Mouse (Mus musculus): ENCODE measurements around the gene Chrnb1. TPM values are rescaled to one million over a fixed set of nuclear protein-coding genes. Genes with fewer than 3 reads are reported as not detected.

The Chrnb1 gene
- polyA plus RNA-seq (2015; fragmentation: Nextera tagmentation; extraction: Ambion mirVana), result 18.6 and 20.7 TPM in 2 replicates

DNA sequence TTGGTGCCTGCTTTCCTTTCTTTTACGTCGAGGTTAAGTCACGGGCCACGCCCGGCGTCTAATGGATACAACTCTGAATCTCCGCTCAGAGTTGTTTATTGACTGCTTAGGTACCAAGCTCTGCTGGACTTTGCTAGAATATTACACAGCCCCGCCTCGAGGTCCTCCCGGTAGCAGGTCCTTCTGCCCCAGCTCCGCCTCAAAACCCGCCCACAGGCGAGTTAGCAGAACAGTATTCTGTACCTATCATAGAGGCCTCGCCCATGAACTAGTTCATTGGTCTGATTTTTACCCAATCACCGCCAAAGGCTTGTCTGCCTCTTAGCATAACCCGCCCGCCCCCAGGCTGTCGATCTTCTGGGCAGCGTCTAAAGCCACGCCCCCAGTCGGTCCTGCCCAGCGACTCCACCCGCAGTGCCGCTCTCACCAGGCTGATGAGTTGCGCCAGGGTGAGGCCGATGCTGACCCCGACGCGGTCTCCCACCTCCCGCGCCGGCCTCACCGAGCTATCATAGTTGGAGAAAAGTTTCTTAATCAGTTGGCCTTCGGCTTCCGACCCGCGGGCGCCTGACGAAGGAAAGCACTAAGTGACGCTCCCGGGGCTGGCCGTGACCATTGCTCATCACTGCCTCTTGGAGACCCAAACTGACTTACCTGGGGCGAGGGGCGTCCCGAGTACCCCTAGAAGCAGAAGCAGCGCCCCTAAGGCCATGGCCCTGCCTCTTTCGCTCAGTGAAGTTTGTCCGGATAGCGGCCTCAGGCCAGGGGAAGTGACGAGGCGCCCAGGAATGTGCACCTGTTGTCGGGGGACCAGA, at the start of gene Chrnb1:
Gene Chrnb1 (minus strand): TSS at position 776 of the 815 bp plus-strand sequence.
- H3K27ac ChIP-seq (ENCODE audit: low read length), result peak within 1 kb of the TSS; percentile 51; the same call in 1 of the 2 replicates
- ATAC-seq (ENCODE audit: low read depth), result peak; percentile 97

DNA sequence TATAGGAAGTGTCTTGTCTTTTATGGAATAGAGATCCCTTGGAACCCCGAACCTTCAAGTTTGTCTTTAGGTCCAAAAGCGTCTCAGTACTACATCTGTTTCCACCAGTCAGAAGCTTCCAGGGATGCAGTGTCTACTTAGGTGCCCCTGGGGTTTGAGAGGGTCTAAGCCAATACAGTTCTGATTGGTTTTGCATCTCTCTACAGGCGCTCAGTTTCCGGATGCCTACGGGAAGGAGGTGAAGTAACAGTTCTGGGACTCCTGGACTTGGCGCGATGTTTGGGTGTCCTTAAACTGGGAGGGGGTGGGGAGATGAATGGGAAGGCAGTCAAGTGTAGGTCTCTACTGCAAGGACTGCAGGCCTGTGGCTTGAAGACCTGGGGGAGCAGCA, 43.0 kb upstream of the Chrnb1 start:
- H3K9me3 ChIP-seq (ENCODE audit: control insufficient read depth, low read length), result no peaks in the 10 kb centered on the region
- H3K27ac ChIP-seq (ENCODE audit: low read length), result peak overlapping the region; percentile 75
- peak overlapping the region; percentile 62 for H3K4me3 ChIP-seq (ENCODE audit: low read length)
- H3K4me2 ChIP-seq (ENCODE audit: low read depth, low read length), result peak overlapping the region; percentile 98
- H3K4me1 ChIP-seq (replicated peaks; ENCODE audit: control insufficient read depth, insufficient read depth, low read length), result peaks cover 37% of the 10 kb centered on the region
- 1% methylated on average over 7 of the region's 7 CpGs for WGBS
- no peaks in the 10 kb centered on the region for H3K36me3 ChIP-seq (ENCODE audit: control insufficient read depth, insufficient read depth, low read length)
- peaks cover 11% of the 10 kb centered on the region for H3K27me3 ChIP-seq (ENCODE audit: control insufficient read depth, insufficient read depth, low read depth, low read length)
- no peak for ATAC-seq (ENCODE audit: low read depth)
- peak overlapping the region; percentile 74 for H3K9ac ChIP-seq (ENCODE audit: low read length)

More for the DNA sequence above, at the start of gene Chrnb1:
- Histone ChIP-seq H3K36me3 (ENCODE audit: control insufficient read depth, insufficient read depth, low read length) (no peaks in the 10 kb centered on the region), H3K9ac (ENCODE audit: low read length) (peak within 1 kb of the TSS; percentile 67), H3K4me2 (ENCODE audit: low read depth, low read length) (peak within 1 kb of the TSS; percentile 97), H3K27me3 (ENCODE audit: control insufficient read depth, insufficient read depth, low read depth, low read length) (peaks cover 2% of the 10 kb centered on the region; the same call in 1 of the 2 replicates), H3K4me1 (replicated peaks; ENCODE audit: control insufficient read depth, insufficient read depth, low read length) (peaks cover 14% of the 10 kb centered on the region), H3K9me3 (ENCODE audit: control insufficient read depth, low read length) (no peaks in the 10 kb centered on the region), H3K4me3 (ENCODE audit: low read length) (peak within 1 kb of the TSS; percentile 62)
- 2% methylated on average over 52 of the region's 52 CpGs for WGBS

DNA sequence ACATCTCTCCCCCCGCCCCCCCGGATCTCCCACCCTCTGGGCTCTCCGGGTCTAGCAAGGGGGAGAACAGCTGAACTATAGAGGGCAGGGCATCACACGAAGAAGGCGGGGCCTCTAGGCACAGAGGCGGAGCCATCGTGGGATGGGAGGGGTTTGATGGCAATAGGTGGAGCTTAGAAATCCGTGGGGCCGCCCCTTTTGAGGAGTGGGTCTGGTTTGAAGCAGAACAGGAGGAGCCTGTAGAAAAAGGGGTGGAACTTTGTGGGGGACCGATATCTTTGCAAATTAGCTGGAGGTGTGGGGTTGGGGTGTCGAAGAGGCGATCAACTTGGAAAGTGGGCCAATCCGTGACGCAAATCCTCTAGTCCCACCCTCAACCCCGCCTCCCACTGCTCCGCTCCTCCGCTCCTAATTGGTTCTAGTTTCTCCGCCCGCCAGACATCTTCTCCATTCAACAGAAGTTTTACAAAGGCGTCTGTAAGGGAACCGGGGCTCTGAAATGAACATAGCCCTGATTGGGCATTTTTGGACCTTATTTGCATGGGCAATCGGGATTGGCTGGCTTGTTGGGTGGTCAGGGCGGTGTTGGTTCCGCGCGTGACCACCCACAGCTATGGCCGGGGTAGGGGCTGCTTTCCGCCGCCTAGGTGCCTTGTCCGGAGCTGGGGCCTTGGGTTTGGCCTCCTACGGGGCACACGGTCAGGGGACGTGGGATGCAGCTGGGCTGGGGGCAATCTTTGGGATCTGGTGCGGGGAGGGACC, 42.4 kb upstream of the Chrnb1 start, which contains the start of gene Tmem256:
Gene Tmem256 (plus strand): TSS at position 563 of the 762 bp plus-strand sequence.
- no peaks in the 10 kb centered on the region for H3K9me3 ChIP-seq (ENCODE audit: control insufficient read depth, low read length)
- peak within 1 kb of the TSS; percentile 81 for H3K9ac ChIP-seq (ENCODE audit: low read length)
- peaks cover 2% of the 10 kb centered on the region; the same call in 1 of the 2 replicates for H3K36me3 ChIP-seq (ENCODE audit: control insufficient read depth, insufficient read depth, low read length)
- H3K27me3 ChIP-seq (ENCODE audit: control insufficient read depth, insufficient read depth, low read depth, low read length), result peaks cover 15% of the 10 kb centered on the region
- peak within 1 kb of the TSS; percentile 75 for H3K27ac ChIP-seq (ENCODE audit: low read length)
- H3K4me3 ChIP-seq (ENCODE audit: low read length), result peak within 1 kb of the TSS; percentile 62
- H3K4me1 ChIP-seq (replicated peaks; ENCODE audit: control insufficient read depth, insufficient read depth, low read length), result peaks cover 40% of the 10 kb centered on the region
- peak; percentile 93 for ATAC-seq (ENCODE audit: low read depth)
- peak within 1 kb of the TSS; percentile 98 for H3K4me2 ChIP-seq (ENCODE audit: low read depth, low read length)
- under 1% methylated on average over 34 of the region's 34 CpGs for WGBS

DNA sequence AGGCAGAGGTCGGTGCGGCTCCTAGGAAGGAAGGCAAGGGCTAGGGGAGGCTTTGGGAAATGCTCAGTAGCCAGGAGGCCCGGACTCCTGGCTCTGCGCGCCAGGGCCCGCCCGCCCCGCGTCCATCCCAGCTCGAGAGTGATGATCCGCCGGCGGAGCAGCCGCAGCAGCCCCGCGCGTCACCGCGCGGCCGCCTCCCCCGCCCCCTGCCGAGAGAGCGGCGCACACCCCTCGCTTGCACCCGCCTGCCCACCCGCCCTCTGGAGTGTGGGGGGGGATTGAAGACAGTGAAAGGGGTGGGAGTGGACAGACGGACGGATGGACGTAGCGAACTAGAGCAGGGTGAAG, 41.8 kb upstream of the Chrnb1 start, which contains the start of gene Nlgn2:
Gene Nlgn2 (minus strand): TSS at position 181 of the 348 bp plus-strand sequence.
- Histone ChIP-seq H3K27me3 (ENCODE audit: control insufficient read depth, insufficient read depth, low read depth, low read length) (peaks cover 15% of the 10 kb centered on the region), H3K9ac (ENCODE audit: low read length) (peak within 1 kb of the TSS; percentile 81), H3K4me3 (ENCODE audit: low read length) (peak within 1 kb of the TSS; percentile 62), H3K36me3 (ENCODE audit: control insufficient read depth, insufficient read depth, low read length) (peaks cover 2% of the 10 kb centered on the region; the same call in 1 of the 2 replicates), H3K4me1 (replicated peaks; ENCODE audit: control insufficient read depth, insufficient read depth, low read length) (peaks cover 40% of the 10 kb centered on the region), H3K9me3 (ENCODE audit: control insufficient read depth, low read length) (no peaks in the 10 kb centered on the region), H3K27ac (ENCODE audit: low read length) (peak within 1 kb of the TSS; percentile 75), H3K4me2 (ENCODE audit: low read depth, low read length) (peak within 1 kb of the TSS; percentile 98)
- WGBS, result 1% methylated on average over 16 of the region's 32 CpGs
- peak; percentile 75 for ATAC-seq (ENCODE audit: low read depth)

DNA sequence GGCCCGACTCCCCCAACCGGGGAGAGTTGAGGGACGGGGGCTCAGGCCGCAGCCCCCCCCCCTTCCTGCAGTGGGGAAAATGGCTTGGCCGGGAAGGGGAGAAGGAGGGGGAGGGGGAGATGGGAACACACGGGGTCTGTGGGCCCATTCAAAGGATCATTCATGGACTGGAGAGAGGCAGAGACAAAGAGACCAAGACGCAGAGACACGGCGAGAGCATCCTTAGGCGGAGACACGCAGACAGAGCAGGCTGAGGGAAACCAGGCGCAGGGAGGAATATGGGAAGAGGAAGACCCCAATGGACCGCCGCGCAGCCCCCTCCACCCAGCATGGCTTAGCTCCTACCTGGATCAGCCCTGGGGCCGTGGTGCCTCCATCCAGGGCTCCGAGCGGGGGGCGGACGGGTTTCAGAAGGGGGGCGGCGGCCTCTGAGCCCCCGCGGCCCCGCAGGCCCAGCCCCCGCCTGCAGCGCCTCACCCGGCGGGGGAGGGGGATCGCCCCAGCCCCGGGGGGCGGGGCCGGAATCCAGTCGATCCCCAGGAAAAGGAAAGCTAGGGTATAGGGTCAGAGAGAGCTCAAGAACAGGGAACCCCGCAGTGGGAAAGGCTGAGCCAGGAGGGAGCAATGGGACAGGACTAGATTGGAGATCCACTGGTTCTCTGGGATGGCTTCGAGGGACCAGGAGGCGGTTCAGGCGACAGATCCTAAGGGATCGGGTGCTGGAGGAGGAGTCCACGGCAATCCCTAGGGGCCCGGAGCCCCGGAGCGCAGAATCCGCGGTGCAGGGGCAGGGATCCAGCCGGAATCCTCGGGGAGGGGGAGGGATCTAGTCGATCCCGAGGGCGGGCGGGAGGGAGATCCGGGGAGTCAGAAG, 41.2 kb upstream of the Chrnb1 start:
- 0 out of 2 replicates have a peak, but pooled peaks have one; percentile 0 for ATAC-seq (ENCODE audit: low read depth)
- Histone ChIP-seq H3K27me3 (ENCODE audit: control insufficient read depth, insufficient read depth, low read depth, low read length) (peaks cover 15% of the 10 kb centered on the region), H3K9me3 (ENCODE audit: control insufficient read depth, low read length) (no peaks in the 10 kb centered on the region), H3K27ac (ENCODE audit: low read length) (peak overlapping the region; percentile 75), H3K4me2 (ENCODE audit: low read depth, low read length) (peak overlapping the region; percentile 98), H3K4me1 (replicated peaks; ENCODE audit: control insufficient read depth, insufficient read depth, low read length) (peaks cover 40% of the 10 kb centered on the region), H3K9ac (ENCODE audit: low read length) (peak overlapping the region; percentile 81), H3K36me3 (ENCODE audit: control insufficient read depth, insufficient read depth, low read length) (peaks cover 2% of the 10 kb centered on the region; the same call in 1 of the 2 replicates), H3K4me3 (ENCODE audit: low read length) (peak overlapping the region; percentile 62)
- WGBS, result 2% methylated on average over 44 of the region's 52 CpGs

DNA sequence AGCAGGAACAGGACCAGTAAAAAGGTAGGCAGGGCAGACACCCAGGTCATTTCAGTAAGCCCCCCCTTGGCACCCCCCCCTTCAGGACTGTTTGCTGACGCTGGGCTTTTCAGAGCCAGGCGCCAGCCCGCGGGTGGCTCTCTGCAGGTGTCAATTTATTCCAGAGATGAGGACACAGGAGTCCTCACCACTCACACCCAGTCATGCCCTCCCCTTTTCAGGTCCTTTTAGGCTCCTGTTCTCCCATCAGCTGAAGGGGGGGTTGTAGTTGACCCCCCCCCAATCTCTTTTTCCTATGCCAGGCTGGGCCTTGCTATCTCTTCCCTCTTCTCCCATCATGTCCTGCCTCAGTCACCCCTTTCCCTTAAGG, 40.2 kb upstream of the Chrnb1 start:
- WGBS, result 14% methylated on average over 4 of the region's 4 CpGs
- no peak overlapping the region for H3K27ac ChIP-seq (ENCODE audit: low read length)
- H3K36me3 ChIP-seq (ENCODE audit: control insufficient read depth, insufficient read depth, low read length), result peaks cover 2% of the 10 kb centered on the region; the same call in 1 of the 2 replicates
- ATAC-seq (ENCODE audit: low read depth), result no peak
- no peak overlapping the region; the same call in 1 of the 2 replicates for H3K9ac ChIP-seq (ENCODE audit: low read length)
- no peaks in the 10 kb centered on the region for H3K9me3 ChIP-seq (ENCODE audit: control insufficient read depth, low read length)
- H3K27me3 ChIP-seq (ENCODE audit: control insufficient read depth, insufficient read depth, low read depth, low read length), result peaks cover 15% of the 10 kb centered on the region
- H3K4me2 ChIP-seq (ENCODE audit: low read depth, low read length), result peak overlapping the region; percentile 98
- H3K4me3 ChIP-seq (ENCODE audit: low read length), result peak overlapping the region; percentile 62
- H3K4me1 ChIP-seq (replicated peaks; ENCODE audit: control insufficient read depth, insufficient read depth, low read length), result peaks cover 40% of the 10 kb centered on the region

DNA sequence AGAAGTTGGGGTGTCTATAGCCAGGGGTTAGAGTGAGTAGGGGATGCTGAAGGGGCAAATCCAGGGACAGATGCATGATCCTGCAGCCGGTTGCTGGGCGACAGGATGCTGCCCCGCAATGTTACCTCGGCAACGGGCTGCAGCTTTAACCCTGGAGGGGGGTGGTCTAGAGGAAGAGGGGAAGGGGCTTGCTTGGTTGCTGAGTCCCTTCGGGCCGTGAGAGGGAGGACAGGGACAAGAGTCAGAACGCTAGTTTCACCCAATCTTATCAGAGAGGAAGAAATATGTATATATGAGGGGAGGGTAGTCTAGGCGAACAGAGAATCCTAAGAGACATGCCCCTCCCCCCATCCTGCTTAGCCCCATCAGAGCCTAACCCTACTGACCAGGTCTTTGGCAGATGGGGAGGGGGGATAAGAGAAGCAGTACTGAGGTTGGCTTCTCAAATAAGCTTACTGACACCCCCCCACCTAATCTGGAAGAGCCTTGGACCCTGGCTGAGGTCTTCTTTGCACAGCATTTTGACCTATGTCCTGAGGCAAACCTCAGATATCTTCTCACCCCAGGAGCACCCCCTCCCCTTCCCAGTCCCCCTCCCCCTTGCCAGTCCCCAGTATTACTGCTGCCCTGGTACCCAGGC, 39.7 kb upstream of the Chrnb1 start:
- peak overlapping the region; percentile 98 for H3K4me2 ChIP-seq (ENCODE audit: low read depth, low read length)
- peaks cover 2% of the 10 kb centered on the region; the same call in 1 of the 2 replicates for H3K36me3 ChIP-seq (ENCODE audit: control insufficient read depth, insufficient read depth, low read length)
- peaks cover 15% of the 10 kb centered on the region for H3K27me3 ChIP-seq (ENCODE audit: control insufficient read depth, insufficient read depth, low read depth, low read length)
- H3K27ac ChIP-seq (ENCODE audit: low read length), result no peak overlapping the region
- no peaks in the 10 kb centered on the region for H3K9me3 ChIP-seq (ENCODE audit: control insufficient read depth, low read length)
- peak overlapping the region; percentile 4; the same call in 1 of the 2 replicates for H3K4me3 ChIP-seq (ENCODE audit: low read length)
- ATAC-seq (ENCODE audit: low read depth), result no peak
- H3K9ac ChIP-seq (ENCODE audit: low read length), result no peak overlapping the region
- H3K4me1 ChIP-seq (replicated peaks; ENCODE audit: control insufficient read depth, insufficient read depth, low read length), result peaks cover 40% of the 10 kb centered on the region
- WGBS, result 24% methylated on average over 9 of the region's 9 CpGs

DNA sequence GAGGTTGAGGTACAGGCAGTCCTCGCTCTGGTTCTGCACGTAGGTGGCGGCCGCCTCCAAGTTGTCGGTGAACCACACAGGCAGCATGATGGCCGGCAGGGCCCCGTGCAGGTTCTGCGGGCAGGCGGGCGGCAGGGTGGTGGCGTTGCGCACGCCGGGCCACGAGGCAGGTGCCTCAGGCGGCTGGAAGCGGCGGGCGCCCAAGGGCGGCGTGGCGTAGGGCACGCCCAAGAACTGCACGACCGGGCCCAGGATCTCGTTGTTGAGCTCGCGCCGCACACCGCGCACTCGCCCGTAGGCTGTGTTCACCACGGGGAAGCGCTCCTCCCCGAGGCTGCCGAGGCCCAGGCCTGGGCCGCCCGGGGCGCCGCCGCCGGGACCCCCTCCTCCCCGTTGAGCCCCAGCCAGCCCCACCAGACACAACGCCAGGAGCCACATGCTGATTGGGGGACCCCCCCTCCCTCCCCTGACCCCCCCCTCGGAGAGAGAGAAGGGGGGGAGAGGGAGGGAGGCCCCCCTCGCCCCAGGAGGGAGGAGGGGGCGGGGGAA, 38.3 kb upstream of the Chrnb1 start:
- Histone ChIP-seq H3K27me3 (ENCODE audit: control insufficient read depth, insufficient read depth, low read depth, low read length) (peaks cover 15% of the 10 kb centered on the region), H3K4me2 (ENCODE audit: low read depth, low read length) (peak overlapping the region; percentile 88), H3K27ac (ENCODE audit: low read length) (peak overlapping the region; percentile 36; the same call in 1 of the 2 replicates), H3K4me3 (ENCODE audit: low read length) (peak overlapping the region; percentile 48), H3K4me1 (replicated peaks; ENCODE audit: control insufficient read depth, insufficient read depth, low read length) (peaks cover 34% of the 10 kb centered on the region), H3K9ac (ENCODE audit: low read length) (peak overlapping the region; percentile 76), H3K36me3 (ENCODE audit: control insufficient read depth, insufficient read depth, low read length) (peaks cover 2% of the 10 kb centered on the region; the same call in 1 of the 2 replicates), H3K9me3 (ENCODE audit: control insufficient read depth, low read length) (no peaks in the 10 kb centered on the region)
- 7% methylated on average over 41 of the region's 48 CpGs for WGBS
- no peak for ATAC-seq (ENCODE audit: low read depth)
